Mouse (Mus musculus): ENCODE data around the gene Ptpn18.
"Not testable (repeated sequence)": the region's sequence is repeated elsewhere in the genome, so short reads cannot be mapped to it uniquely, and the experiment has no call there.

The Ptpn18 gene

GRCm38 (mm10) chr1:34468051-34468450 lies 8.5 kb downstream of the Ptpn18 start:
- no peak for DNase-seq

GRCm38 (mm10) chr1:34468500-34468899 lies 8.9 kb downstream of the Ptpn18 start:
- no peak for DNase-seq

- no peak for DNase-seq
Measured at GRCm38 (mm10) chr1:34469801-34470200, 10.2 kb downstream of the Ptpn18 start.

- no peak for DNase-seq
Measured at GRCm38 (mm10) chr1:34472427-34473300, 13.1 kb downstream of the Ptpn18 start.

- DNase-seq, result no peak
Measured at GRCm38 (mm10) chr1:34478891-34479655, 19.5 kb downstream of the Ptpn18 start.

- no peak for DNase-seq
Measured at GRCm38 (mm10) chr1:34480801-34481200, 21.2 kb downstream of the Ptpn18 start.

GRCm38 (mm10) chr1:34481920-34482669 lies 22.5 kb downstream of the Ptpn18 start:
- DNase-seq, result no peak

GRCm38 (mm10) chr1:34484470-34484869 lies 24.9 kb downstream of the Ptpn18 start:
- no peak for DNase-seq

- DNase-seq, result peak; percentile 84
Measured at GRCm38 (mm10) chr1:34485461-34486188, 26.1 kb downstream of the Ptpn18 start.

GRCm38 (mm10) chr1:34487383-34487782 lies 27.8 kb downstream of the Ptpn18 start:
- no peak for DNase-seq

- no peak for DNase-seq
Measured at GRCm38 (mm10) chr1:34489852-34490541, 30.4 kb downstream of the Ptpn18 start.

- no peak for DNase-seq
Measured at GRCm38 (mm10) chr1:34491480-34491879, 31.9 kb downstream of the Ptpn18 start.

GRCm38 (mm10) chr1:34502991-34503390 lies 43.4 kb downstream of the Ptpn18 start:
- no peak for DNase-seq

GRCm38 (mm10) chr1:34505307-34505706 lies 45.7 kb downstream of the Ptpn18 start:
- no peak for DNase-seq

- no peak for DNase-seq
Measured at GRCm38 (mm10) chr1:34505970-34506551, 46.5 kb downstream of the Ptpn18 start.

- no peak for DNase-seq
Measured at GRCm38 (mm10) chr1:34507986-34508385, 48.4 kb downstream of the Ptpn18 start.

GRCm38 (mm10) chr1:34510575-34510981 lies 51.0 kb downstream of the Ptpn18 start:
- no peak for DNase-seq

- peak; percentile 70 for DNase-seq
Measured at GRCm38 (mm10) chr1:34511027-34511426, 51.5 kb downstream of the Ptpn18 start.

- DNase-seq, result no peak
Measured at GRCm38 (mm10) chr1:34513068-34513467, 53.5 kb downstream of the Ptpn18 start.

GRCm38 (mm10) chr1:34516595-34516994 lies 57.0 kb downstream of the Ptpn18 start:
- DNase-seq, result no peak

- not testable (repeated sequence) for DNase-seq
Measured at GRCm38 (mm10) chr1:34517297-34517696, 57.7 kb downstream of the Ptpn18 start.

All from cerebellum, adult 9-11 months (tissue).